Mouse (Mus musculus) liver, embryonic 14.5 days (tissue): ENCODE results near the gene Il17rd. TPM values are rescaled to one million over a fixed set of nuclear protein-coding genes. Genes with fewer than 3 reads are reported as not detected.

Experiments
- ATAC-seq: fragments of 200-750 bp; cut with Nextera tagmentation; 2 replicates; pipeline ENCODE4 v1.8.0; 2017; ENCODE audit warnings: moderate number of reproducible peaks, mild to moderate bottlenecking, moderate library complexity; ENCODE audit not compliant: insufficient read depth
- DNase-seq, 3 experiments: peaks; one replicate each; pipeline ENCODE4 v3.0.0-alpha.2; 2012 to 2013; ENCODE audit warnings: low read depth in 3 of 3, low spot score in 3 of 3
- H3K27ac ChIP-seq: fragments of 300-500 bp; sonication (generic); 2 replicates; pipeline ENCODE4 v1.5.1; 2014; ENCODE audit warnings: moderate library complexity, mild to moderate bottlenecking, control low read depth, inconsistent platforms
- H3K27me3 ChIP-seq: fragments of 300-500 bp; sonication (generic); 2 replicates; pipeline ENCODE4 v1.6.1; 2014; ENCODE audit warnings: mild to moderate bottlenecking, low read length, moderate library complexity; ENCODE audit not compliant: control insufficient read depth, insufficient read depth
- H3K36me3 ChIP-seq: fragments of 300-500 bp; sonication (generic); replicated peaks from 2 replicates; pipeline ENCODE4 v1.6.1; 2014; ENCODE audit warnings: low read depth; ENCODE audit not compliant: control insufficient read depth, insufficient read depth
- H3K4me1 ChIP-seq, 2 experiments: fragments of 200-500 bp in 1 of 2; fragments of 300-500 bp in 1 of 2; sonication (generic) in 1 of 2; replicated peaks; 2 replicates each; pipeline ENCODE4 v1.6.1; 2012 to 2014; ENCODE audit warnings: antibody characterized with exemption in 1 of 2, inconsistent platforms in 1 of 2, low read length in 1 of 2; ENCODE audit not compliant: control insufficient read depth in 2 of 2, insufficient read depth in 2 of 2
- H3K4me2 ChIP-seq: fragments of 300-500 bp; sonication (generic); 2 replicates; pipeline ENCODE4 v1.6.1; 2014; ENCODE audit warnings: low read depth, mild to moderate bottlenecking, control low read depth, moderate library complexity
- H3K4me3 ChIP-seq, 2 experiments: fragments of 200-500 bp in 1 of 2; fragments of 300-500 bp in 1 of 2; sonication (generic) in 1 of 2; 2 replicates each; pipeline ENCODE4 v1.5.1; 2012 to 2014; ENCODE audit warnings: low read depth in 2 of 2, low read length in 2 of 2, mild to moderate bottlenecking in 2 of 2, control low read depth in 1 of 2, inconsistent platforms in 1 of 2, moderate library complexity in 1 of 2; ENCODE audit not compliant: insufficient read depth in 1 of 2
- H3K9ac ChIP-seq: fragments of 300-500 bp; sonication (generic); replicated peaks from 2 replicates; pipeline ENCODE4 v1.6.1; 2014; ENCODE audit warnings: mild to moderate bottlenecking, control low read depth, moderate library complexity
- H3K9me3 ChIP-seq: fragments of 300-500 bp; sonication (generic); 2 replicates; pipeline ENCODE4 v1.6.1; 2016; ENCODE audit warnings: low read length, mixed read lengths; ENCODE audit not compliant: control insufficient read depth
- CTCF ChIP-seq: IDR thresholded peaks from 2 replicates; pipeline ENCODE4 v1.5.1; 2016; ENCODE audit warnings: antibody characterized with exemption, low read depth, control low read depth
- EP300 ChIP-seq: IDR thresholded peaks from 2 replicates; pipeline ENCODE4 v1.6.1; 2016; ENCODE audit warnings: antibody characterized with exemption, low read depth
- WGBS: fragments of 180-500 bp; shearing (Covaris S2); extraction: QIAGEN DNeasy Blood & Tissue Kit; methylation state at CpG from one replicate; pipeline ENCODE4 v1.1.7; 2014; ENCODE audit not compliant: insufficient replicate concordance; 5-methylcytosine and 5-hydroxymethylcytosine counted together
- polyA plus RNA-seq, 2 experiments: library from polyadenylated mRNA; depleted of rRNA in 1 of 2; stranded (reverse) in 1 of 2; unstranded in 1 of 2; fragments of >200 nt; fragmentation: Nextera tagmentation in 1 of 2; extraction: Ambion mirVana in 1 of 2; gene quantifications; 2 replicates each; pipeline versions ENCODE4 v1.2.1 to v1.2.3; 2012 to 2014

Il17rd gene
- polyA plus RNA-seq, 2 experiments: 0.03 to 0.09 TPM

DNA sequence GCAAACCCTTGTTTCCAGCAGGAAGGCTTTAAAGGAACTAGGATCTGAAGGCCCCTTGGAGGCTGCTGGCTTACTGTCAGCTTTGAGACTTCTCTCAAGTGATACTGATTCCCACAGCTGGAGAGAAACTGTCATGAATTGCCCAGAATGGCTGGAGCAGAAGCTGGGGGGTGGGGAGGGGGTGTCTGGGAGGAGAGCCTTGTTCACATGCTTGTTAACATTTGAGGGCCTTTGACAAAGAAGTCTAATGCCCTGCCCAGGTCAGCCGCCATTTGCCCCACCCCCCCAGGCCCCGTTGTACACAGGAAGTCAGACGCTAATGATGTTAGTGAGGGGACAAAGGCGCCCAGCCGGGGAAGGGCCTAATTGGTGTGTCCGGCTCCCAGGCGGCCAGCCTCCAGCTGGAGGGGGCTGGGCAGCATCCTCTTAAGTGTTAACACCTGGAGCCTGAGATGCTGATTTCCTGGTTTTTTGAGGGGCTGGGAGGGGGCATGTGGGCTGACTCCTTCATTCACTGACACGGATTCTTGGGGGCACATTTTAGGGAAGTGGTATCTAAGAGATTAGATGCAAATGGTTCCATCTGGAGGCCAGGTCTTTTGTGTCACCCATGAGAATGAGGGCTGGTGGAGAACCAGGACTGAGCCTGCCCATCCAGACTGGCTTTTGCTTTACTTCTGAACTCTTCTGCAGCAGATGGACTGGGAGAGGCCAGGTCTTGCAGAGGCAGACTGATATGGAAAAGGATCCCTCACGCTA lies 27.6 kb downstream of the Il17rd start:
- TF ChIP-seq CTCF (no peak), EP300 (no peak)
- DNase-seq (no peak), ATAC-seq (no peak)
- H3K27ac ChIP-seq: no peak overlapping the region
- no peak overlapping the region for H3K4me3 ChIP-seq
- peaks cover 2% of the 10 kb centered on the region; the same call in 1 of the 2 replicates for H3K27me3 ChIP-seq
- no peaks in the 10 kb centered on the region for H3K36me3 ChIP-seq
- 9% methylated on average over 9 of the region's 9 CpGs for WGBS
- H3K9ac ChIP-seq: no peak overlapping the region
- no peaks in the 10 kb centered on the region for H3K4me1 ChIP-seq
- H3K9me3 ChIP-seq: no peaks in the 10 kb centered on the region
- no peak overlapping the region for H3K4me2 ChIP-seq

DNA sequence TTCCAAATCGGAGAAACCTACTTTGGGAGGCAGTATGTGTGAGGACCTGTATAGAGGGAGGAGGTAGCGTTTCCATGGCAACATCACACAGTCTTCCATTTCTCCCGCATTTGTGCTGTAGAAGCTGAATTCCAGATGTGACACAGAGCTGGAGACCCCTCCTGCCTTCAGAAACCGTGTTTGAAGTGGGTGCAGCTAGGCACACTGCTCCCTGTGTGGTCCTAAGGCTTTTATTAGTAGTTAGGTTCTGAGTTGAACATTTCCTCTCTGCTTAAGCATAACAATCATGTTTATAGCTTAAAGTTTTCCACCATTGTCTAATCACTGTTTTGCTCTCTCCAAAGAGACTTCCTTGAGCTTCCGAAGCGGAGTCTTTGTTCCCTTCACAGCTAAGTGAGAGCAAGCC lies 29.1 kb downstream of the Il17rd start:
- ATAC-seq: no peak
- no peaks in the 10 kb centered on the region for H3K4me1 ChIP-seq
- WGBS: 38% methylated on average over 6 of the region's 6 CpGs
- no peak for TF ChIP-seq CTCF
- TF ChIP-seq EP300: no peak
- no peaks in the 10 kb centered on the region for H3K36me3 ChIP-seq
- DNase-seq: no peak
- H3K9me3 ChIP-seq: no peaks in the 10 kb centered on the region
- H3K27ac ChIP-seq: no peak overlapping the region
- no peak overlapping the region for H3K4me2 ChIP-seq
- H3K9ac ChIP-seq: no peak overlapping the region
- H3K27me3 ChIP-seq: peaks cover 2% of the 10 kb centered on the region; the same call in 1 of the 2 replicates
- H3K4me3 ChIP-seq: no peak overlapping the region

DNA sequence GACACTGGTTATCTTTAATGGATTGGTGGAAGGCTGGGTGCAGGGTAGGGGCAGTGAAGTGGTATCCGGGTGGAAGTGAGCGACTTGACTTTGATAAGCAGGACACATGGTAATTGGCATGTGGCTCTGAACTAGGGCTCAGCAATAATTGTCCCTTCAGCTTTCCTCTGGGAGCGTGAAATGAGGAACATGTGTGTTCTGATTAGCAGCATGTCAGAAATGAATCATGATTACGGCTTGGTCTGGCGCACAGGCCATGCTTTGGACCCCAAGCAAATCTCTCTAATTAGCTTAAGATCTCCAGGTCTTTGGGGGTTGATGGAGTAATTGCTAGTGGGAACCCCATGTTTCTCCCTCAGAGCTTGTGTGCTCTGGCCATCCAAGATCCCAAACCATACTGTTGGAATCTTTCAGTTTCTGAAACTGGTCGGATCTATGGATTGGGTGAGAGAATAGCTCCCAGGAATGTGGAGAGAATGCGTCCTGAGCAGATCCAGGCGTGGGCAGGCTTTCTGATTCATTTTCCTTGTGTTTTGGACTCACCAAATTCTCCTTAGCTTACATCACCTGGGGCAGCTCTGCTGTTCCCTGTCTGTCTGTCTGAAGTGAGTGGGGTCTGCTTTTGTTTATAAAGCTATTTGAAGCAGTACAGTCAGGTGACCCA lies 30.8 kb downstream of the Il17rd start:
- WGBS: 37% methylated on average over 8 of the region's 8 CpGs
- Histone ChIP-seq H3K27ac (no peak overlapping the region), H3K9me3 (no peaks in the 10 kb centered on the region), H3K4me1 (peaks cover 0 to 2% of the 10 kb centered on the region in 2 experiments; a peak in 2 of 4 replicates), H3K27me3 (peaks cover 2% of the 10 kb centered on the region; the same call in 1 of the 2 replicates), H3K9ac (no peak overlapping the region), H3K4me2 (no peak overlapping the region), H3K36me3 (no peaks in the 10 kb centered on the region), H3K4me3 (no peak overlapping the region)
- DNase-seq (no peak), ATAC-seq (no peak)
- TF ChIP-seq CTCF (no peak), EP300 (no peak)

DNA sequence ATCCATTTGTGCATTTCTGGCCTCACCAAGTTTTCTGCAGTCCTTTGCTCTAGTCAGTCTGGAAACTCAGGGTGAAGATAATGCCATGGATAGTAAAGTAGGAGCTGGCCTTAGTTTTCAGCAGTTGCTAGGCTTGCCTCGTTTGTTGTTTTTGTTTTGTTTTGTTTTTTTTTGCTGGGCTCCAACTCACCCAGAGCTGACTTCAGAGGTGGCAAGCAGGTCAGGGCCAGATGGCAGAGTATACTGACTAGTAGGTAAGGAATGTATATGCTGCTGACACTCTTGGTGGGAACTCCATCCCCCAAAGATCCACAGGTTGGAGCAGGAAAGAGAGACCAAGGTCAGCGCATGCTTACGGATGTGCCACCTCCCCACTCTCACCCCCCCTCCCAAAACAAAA lies 31.4 kb downstream of the Il17rd start:
- Histone ChIP-seq H3K9me3 (no peaks in the 10 kb centered on the region), H3K27me3 (peaks cover 2% of the 10 kb centered on the region; the same call in 1 of the 2 replicates), H3K4me2 (no peak overlapping the region), H3K4me1 (peaks cover 0 to 4% of the 10 kb centered on the region in 2 experiments; a peak in 2 of 4 replicates), H3K36me3 (no peaks in the 10 kb centered on the region), H3K9ac (no peak overlapping the region), H3K4me3 (no peak overlapping the region), H3K27ac (no peak overlapping the region)
- 49% methylated on average over 3 of the region's 3 CpGs for WGBS
- TF ChIP-seq CTCF: no peak
- TF ChIP-seq EP300: no peak
- ATAC-seq: no peak
- DNase-seq: no peak

DNA sequence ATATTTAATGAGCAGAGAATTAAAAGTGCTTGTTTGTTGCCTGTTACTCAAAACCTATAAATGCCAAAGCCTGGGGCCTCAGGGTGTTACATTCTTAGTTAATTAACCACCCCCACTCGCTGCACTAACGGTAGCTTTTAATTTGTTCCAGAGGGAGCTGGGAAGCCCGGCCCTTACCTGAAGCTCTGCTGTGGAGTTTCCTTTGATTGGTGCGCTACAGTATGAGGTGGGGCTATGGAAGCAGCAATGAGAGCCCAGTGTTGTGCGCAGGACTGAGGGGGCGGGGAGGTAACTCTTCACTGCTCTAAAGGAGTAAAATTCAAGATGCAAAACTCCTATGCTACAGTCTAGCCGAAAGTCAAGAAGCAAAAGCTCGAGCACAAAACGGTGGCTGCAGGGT lies 32.0 kb downstream of the Il17rd start:
- H3K9me3 ChIP-seq: no peaks in the 10 kb centered on the region
- H3K4me1 ChIP-seq: peaks cover 0 to 4% of the 10 kb centered on the region in 2 experiments; a peak in 2 of 4 replicates
- H3K27me3 ChIP-seq: peaks cover 2% of the 10 kb centered on the region; the same call in 1 of the 2 replicates
- no peak overlapping the region for H3K9ac ChIP-seq
- H3K4me3 ChIP-seq: no peak overlapping the region
- DNase-seq: no peak
- H3K27ac ChIP-seq: no peak overlapping the region
- TF ChIP-seq CTCF (no peak), EP300 (no peak)
- 34% methylated on average over 9 of the region's 9 CpGs for WGBS
- no peak overlapping the region for H3K4me2 ChIP-seq
- H3K36me3 ChIP-seq: no peaks in the 10 kb centered on the region
- ATAC-seq: no peak
